ENCODE assay signal across 17 mouse cellular contexts in genomic region chr2:165189546-165189945, GRCm38 (mm10). TPM values are rescaled to one million over a fixed set of nuclear protein-coding genes. Genes with fewer than 3 reads are reported as not detected.
A peak's percentile ranks its signal among the peaks of the same experiment; 100 is the strongest.
DNase-seq lines count a peak whose midpoint lies in the region; ATAC-seq and TF ChIP-seq lines count a peak whose summit lies in the region.
"Had no signal": no experiment of that assay in that cellular context is flagged by ENCODE, and none has a peak within 500 bp of the region (broad histone marks: within the 10 kb centered on the region; RNA-seq: fewer than 3 reads in every experiment).

No protein-coding gene starts in this region.

- H3K9me3 ChIP-seq in kidney, embryonic 15.5 days (replicated peaks) = no peaks in the 10 kb centered on the region
- H3K9me3 ChIP-seq in liver, embryonic 14.5 days (ENCODE audit: control insufficient read depth, low read length) = no peaks in the 10 kb centered on the region
- no peaks in the 10 kb centered on the region for H3K9me3 ChIP-seq in heart, embryonic 10.5 days
- H3K9me3 ChIP-seq: embryonic facial prominence, embryonic 10.5 days; heart, embryonic 12.5 days; hindbrain, embryonic 13.5 days; limb, embryonic 12.5 days had no signal

- H3K4me2 ChIP-seq in kidney, embryonic 15.5 days = no peak overlapping the region
- no peak overlapping the region for H3K4me2 ChIP-seq in liver, embryonic 14.5 days (ENCODE audit: low read depth)
- H3K4me2 ChIP-seq: heart, embryonic 12.5 days; hindbrain, embryonic 13.5 days; limb, embryonic 12.5 days had no signal

- TF ChIP-seq CTCF in liver, embryonic 14.5 days (IDR thresholded peaks at IDR 0.05; ENCODE audit: low read depth) = no peak

- H3K27me3 ChIP-seq in kidney, embryonic 15.5 days = peaks cover 95% of the 10 kb centered on the region
- H3K27me3 ChIP-seq in liver, embryonic 14.5 days (ENCODE audit: control insufficient read depth, insufficient read depth, low read length) = no peaks in the 10 kb centered on the region
- H3K27me3 ChIP-seq in heart, embryonic 10.5 days (ENCODE audit: insufficient read depth, poor library complexity, severe bottlenecking) = peaks cover 83% of the 10 kb centered on the region

- H3K36me3 ChIP-seq in kidney, embryonic 15.5 days = no peaks in the 10 kb centered on the region
- H3K36me3 ChIP-seq in liver, embryonic 14.5 days (replicated peaks; ENCODE audit: control insufficient read depth, insufficient read depth, low read depth) = no peaks in the 10 kb centered on the region
- no peaks in the 10 kb centered on the region for H3K36me3 ChIP-seq in heart, embryonic 10.5 days
- H3K36me3 ChIP-seq: embryonic facial prominence, embryonic 10.5 days; heart, embryonic 12.5 days; hindbrain, embryonic 13.5 days; limb, embryonic 12.5 days had no signal

- peak; percentile 8 to 45 for DNase-seq in lung, adult 18-20 months
- DNase-seq in lung, postnatal 10 days = no peak
- peak; percentile 82 for DNase-seq in adrenal gland, postnatal 25 days
- DNase-seq in liver, embryonic 14.5 days (ENCODE audit: low read depth in 3 of 3, low spot score in 3 of 3) = peak in 1 of 3 experiments; percentile 16
- no peak for DNase-seq in right cerebral cortex, adult 2 months (ENCODE audit: low spot score in 2 of 2)
- DNase-seq in layer of hippocampus, postnatal 36 days = no peak
- DNase-seq in heart, embryonic 10.5 days (ENCODE audit: low spot score) = no peak
- DNase-seq: cerebellum, adult 2 months; gastrocnemius, adult 2 months; thymus, adult 2 months had no signal

- H3K27ac ChIP-seq in kidney, embryonic 15.5 days = peak overlapping the region; percentile 78
- no peak overlapping the region for H3K27ac ChIP-seq in liver, embryonic 14.5 days
- no peak overlapping the region for H3K27ac ChIP-seq in heart, embryonic 10.5 days
- H3K27ac ChIP-seq: embryonic facial prominence, embryonic 10.5 days; gastrocnemius, adult 2 months; hindbrain, embryonic 13.5 days; limb, embryonic 12.5 days had no signal

- peak; percentile 52; the same call in 1 of the 2 replicates for ATAC-seq in kidney, embryonic 15.5 days (replicated peaks; ENCODE audit: low FRiP score)
- ATAC-seq in liver, embryonic 14.5 days (ENCODE audit: insufficient read depth) = peak; percentile 52; the same call in 1 of the 2 replicates

- 56% methylated on average over 3 of the region's 3 CpGs for WGBS in kidney, embryonic 15.5 days
- 37% methylated on average over 3 of the region's 3 CpGs for WGBS in liver, embryonic 14.5 days (ENCODE audit: insufficient replicate concordance)
- 53% methylated on average over 3 of the region's 3 CpGs for WGBS in heart, embryonic 10.5 days

- H3K9ac ChIP-seq in kidney, embryonic 15.5 days = no peak overlapping the region
- H3K9ac ChIP-seq in liver, embryonic 14.5 days (replicated peaks) = no peak overlapping the region
- H3K9ac ChIP-seq: heart, embryonic 12.5 days; hindbrain, embryonic 13.5 days; limb, embryonic 12.5 days had no signal

- no peak for TF ChIP-seq EP300 in liver, embryonic 14.5 days (IDR thresholded peaks at IDR 0.05; ENCODE audit: low read depth)

- no peak overlapping the region for H3K4me3 ChIP-seq in kidney, embryonic 15.5 days (replicated peaks)
- H3K4me3 ChIP-seq in liver, embryonic 14.5 days (ENCODE audit: insufficient read depth in 1 of 2, low read depth in 2 of 2, low read length in 2 of 2) = no peak overlapping the region
- no peak overlapping the region for H3K4me3 ChIP-seq in heart, embryonic 10.5 days
- H3K4me3 ChIP-seq: embryonic facial prominence, embryonic 10.5 days; gastrocnemius, adult 2 months; heart, embryonic 12.5 days; hindbrain, embryonic 13.5 days; limb, embryonic 12.5 days; megakaryocyte, embryonic 14.5 days had no signal

- peaks cover 13% of the 10 kb centered on the region for H3K4me1 ChIP-seq in kidney, embryonic 15.5 days
- no peaks in the 10 kb centered on the region for H3K4me1 ChIP-seq in liver, embryonic 14.5 days (replicated peaks; ENCODE audit: control insufficient read depth in 2 of 2, insufficient read depth in 2 of 2, low read length in 1 of 2)
- H3K4me1 ChIP-seq in heart, embryonic 10.5 days = no peaks in the 10 kb centered on the region
- H3K4me1 ChIP-seq: heart, embryonic 12.5 days; megakaryocyte, embryonic 14.5 days had no signal

RNA-seq across cellular contexts. Expression of gene Cdh22, which starts 45.1 kb away (rescaled TPM):
- 0.57 and 1.2 TPM in 2 replicates for total RNA-seq in adrenal gland, postnatal 25 days (2021)
- polyA plus RNA-seq in kidney, embryonic 15.5 days (2015; fragmentation: Nextera tagmentation; extraction: Ambion mirVana) = 0.78 and 1.1 TPM in 2 replicates
- 0.02 TPM in 2 replicates for polyA plus RNA-seq in liver, embryonic 14.5 days (2012; rRNA removed)
- polyA plus RNA-seq in liver, embryonic 14.5 days (2014; fragmentation: Nextera tagmentation; extraction: Ambion mirVana) = not detected in 2 replicates
- total RNA-seq in layer of hippocampus, postnatal 36 days (2021) = 10 to 100 TPM; 12.9 to 13.1 TPM
- polyA plus RNA-seq in heart, embryonic 10.5 days (2016; fragmentation: Nextera tagmentation; extraction: Ambion mirVana) = 0.04 and 0.12 TPM in 2 replicates
- total RNA-seq: MEL had no signal
- polyA plus RNA-seq: heart, embryonic 12.5 days had no signal

Comparison
In these comparisons a context has a peak if more than half of its experiments do, and no peak if none do; other contexts are left out.
1. DNase-seq: peak in lung, adult 18-20 months (2 of 2) and adrenal gland, postnatal 25 days (single experiment); none in lung, postnatal 10 days (single experiment), right cerebral cortex, adult 2 months (0 of 2), layer of hippocampus, postnatal 36 days (0 of 2) and heart, embryonic 10.5 days (single experiment).